Mouse (Mus musculus) 3T3-L1 (cell line): ENCODE measurements around the gene Galt.
A peak's percentile ranks its signal among the peaks of the same experiment; 100 is the strongest.
"Not testable (repeated sequence)": the region's sequence is repeated elsewhere in the genome, so short reads cannot be mapped to it uniquely, and the experiment has no call there.

ENCODE experiments used
- DNase-seq: peaks from one replicate; pipeline ENCODE4 v3.0.0-alpha.2; 2015; ENCODE audit warnings: low read depth, low spot score

The Galt gene

DNA sequence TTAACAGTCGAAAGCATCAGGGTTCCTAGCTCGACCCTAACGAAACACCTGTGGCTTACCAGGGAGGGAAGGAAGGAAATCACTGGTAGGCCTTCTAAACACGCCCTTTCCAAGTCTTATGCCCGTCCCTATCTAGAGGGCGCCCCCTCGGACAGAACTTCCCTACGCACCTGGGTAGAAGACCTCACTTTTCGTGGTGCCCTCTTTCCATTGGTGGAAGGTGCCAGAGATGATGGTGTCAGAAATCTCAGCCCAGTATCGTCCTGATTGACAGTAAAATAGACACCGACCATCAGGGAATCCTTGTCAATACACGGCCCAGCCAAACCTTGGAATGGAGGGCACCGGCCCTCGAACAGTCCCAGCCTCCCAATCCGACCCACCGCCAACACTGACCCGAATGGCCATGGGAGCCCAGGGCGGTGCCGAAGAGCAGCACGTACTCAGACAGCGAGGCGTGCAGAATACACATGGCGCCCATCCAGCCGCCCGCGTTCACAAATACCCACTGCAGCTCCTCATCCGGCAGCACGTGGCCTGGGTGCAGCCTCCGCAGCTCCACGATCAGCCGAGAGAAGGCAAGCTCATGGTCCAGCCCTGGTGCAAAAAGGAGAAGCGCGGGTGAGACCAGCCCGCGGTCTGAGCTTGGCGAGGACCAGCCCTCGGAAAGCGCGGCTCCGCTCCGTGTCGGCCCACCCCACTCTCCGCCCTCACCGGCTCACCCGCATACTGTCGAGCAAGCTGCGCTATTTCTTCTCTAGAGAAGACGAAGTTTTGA lies 14.5 kb upstream of the Galt start:
- peak; percentile 61 for DNase-seq

DNA sequence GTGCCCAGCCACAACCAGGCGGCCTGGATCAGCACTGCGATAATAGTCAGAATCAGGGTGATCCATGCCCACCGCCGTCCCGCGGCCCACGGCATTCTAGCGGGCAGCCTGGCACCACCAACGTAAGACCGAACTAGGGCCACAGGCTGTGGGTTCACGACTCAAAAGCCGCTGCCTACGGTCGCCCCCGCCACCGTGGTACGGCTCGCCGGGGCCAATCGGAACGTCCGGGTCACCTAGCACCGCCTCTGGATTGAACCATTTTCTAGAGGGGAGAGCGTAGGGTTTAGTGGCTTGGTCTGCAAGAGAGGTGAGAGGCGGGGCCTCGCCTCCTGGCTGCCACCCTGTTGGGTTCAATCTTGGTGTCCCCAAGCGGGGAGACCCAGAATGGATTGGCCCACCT lies 13.9 kb upstream of the Galt start:
- peak; percentile 94 for DNase-seq

DNA sequence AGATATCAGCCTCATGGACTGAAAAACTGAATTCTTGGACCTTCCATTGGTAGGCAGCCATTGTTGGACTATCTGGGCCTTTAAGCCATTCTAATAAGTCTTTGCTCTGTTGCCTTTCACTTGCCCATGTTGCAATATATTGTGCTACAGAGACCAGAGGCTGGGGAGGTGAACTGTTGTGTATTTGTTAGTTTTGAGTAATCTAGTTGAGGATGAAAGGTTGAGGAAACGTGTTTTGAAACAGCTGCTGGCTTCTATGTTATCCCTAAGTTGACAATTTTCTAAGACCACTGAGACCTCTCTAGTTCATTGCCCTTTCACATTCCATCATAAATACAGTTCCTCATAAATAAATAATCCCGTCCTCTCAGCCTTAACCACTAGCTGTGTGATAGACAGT lies 10.9 kb upstream of the Galt start:
- no peak for DNase-seq

DNA sequence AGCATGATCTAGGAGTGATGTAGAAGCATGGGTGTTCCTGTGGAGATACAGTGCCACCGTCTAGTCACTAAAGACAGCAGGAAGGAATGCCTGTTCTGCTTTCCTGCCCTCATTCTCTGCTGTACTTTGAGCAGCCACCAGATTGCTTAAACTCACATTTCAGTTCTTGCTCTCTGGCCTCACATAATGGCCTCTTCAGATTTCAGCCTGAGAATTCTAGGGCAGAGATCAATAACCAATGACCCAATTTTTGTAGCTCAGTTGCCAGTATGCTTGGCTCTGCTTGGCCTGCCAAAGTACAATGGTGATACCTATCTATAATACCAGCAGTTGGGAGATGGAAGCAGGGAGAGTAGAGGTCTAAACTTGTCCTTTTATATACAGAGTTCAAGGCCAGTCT lies 10.0 kb upstream of the Galt start:
- no peak for DNase-seq

DNA sequence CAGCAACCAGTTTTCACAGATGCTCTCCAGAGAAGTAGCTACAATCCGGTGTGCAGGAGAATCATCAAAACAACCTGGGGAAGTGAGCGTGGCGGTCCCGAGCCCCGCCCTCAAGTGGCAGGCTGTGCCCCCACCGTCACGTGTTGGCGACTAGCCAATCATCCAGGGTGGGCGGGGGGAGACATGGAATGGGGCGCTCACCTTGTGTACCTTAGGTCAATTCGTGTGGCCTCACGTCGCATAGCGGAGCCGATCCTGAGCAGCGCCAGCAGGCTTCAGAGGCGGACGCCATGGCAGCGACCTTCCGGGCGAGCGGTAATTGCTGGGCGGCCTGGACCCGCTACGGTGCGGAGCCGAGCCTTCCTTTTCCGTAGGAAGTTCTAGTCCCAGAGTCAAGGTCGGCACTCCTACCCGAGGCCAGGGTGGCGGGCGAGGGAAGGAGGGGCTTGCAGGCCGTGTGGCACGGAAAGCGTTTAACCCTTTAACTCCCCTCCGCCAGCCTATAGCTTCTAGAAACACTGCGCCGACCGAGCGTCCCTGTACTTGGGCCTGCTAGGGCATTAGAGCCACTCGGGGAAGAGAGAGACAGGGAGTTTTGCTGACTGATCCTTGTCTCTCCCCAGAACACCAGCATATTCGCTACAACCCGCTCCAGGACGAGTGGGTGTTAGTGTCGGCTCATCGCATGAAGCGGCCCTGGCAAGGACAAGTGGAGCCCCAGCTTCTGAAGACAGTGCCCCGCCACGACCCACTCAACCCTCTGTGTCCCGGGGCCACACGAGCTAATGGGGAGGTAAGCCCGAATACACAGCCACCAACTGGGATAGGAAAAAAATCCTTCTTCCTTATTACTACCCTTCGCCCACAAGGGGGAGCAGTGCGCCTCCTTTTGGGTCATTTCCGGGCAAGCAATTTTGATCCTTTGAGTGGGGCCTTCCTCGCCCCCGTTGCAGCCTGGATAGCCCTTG lies 594 bp downstream of the Galt start, which contains the start of gene Sigmar1:
Gene Sigmar1 (minus strand): TSS at position 820 of the 968 bp plus-strand sequence.
- DNase-seq, result peak; percentile 91

DNA sequence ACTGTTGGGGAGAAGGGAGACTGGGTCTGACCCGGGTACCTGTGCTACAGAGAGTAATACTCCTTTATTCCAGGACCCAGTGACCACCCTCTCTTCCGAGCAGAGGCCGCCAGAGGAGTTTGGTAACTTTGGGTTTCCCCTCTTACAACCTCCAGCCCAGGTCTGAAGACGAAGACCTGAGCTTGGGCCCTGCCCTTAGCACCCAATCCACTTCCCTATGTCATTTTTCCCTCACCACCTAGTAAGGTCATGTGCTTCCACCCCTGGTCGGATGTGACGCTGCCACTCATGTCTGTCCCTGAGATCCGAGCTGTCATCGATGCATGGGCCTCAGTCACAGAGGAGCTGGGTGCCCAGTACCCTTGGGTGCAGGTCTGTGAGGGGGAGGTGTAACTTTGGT lies 1.4 kb downstream of the Galt start:
- DNase-seq, result no peak

DNA sequence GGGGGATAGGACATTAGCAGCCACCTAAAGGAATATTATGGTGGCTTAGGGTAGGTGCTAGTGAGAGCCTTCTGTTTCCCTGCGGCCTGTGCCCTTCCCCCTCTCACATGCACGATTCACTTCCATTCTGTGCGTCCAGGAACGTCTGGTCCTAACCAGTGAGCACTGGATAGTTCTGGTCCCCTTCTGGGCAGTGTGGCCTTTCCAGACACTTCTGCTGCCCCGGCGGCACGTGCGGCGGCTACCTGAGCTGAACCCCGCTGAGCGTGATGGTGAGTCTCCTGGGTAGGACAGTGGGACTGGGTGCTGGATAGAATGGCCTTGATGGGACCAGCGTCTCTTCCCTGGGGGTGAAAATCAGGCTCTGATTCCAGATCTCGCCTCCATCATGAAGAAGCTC lies 2.3 kb downstream of the Galt start:
- DNase-seq, result no peak

DNA sequence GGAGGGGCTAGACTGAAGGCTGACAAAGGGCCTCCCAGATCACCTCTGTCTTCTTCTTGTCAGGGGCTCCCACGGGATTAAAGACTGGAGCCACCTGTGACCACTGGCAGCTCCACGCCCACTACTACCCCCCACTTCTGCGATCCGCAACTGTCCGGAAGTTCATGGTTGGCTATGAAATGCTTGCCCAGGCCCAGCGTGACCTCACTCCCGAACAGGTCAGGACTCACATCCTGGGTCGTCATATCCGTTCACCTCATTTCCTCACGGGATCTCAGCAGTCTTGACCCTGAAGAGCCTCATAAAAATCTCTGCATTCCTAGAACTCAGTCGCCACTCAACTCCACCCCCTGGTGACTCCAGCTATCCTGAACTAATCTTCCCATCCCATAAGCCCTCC lies 3.0 kb downstream of the Galt start:
- no peak for DNase-seq

DNA sequence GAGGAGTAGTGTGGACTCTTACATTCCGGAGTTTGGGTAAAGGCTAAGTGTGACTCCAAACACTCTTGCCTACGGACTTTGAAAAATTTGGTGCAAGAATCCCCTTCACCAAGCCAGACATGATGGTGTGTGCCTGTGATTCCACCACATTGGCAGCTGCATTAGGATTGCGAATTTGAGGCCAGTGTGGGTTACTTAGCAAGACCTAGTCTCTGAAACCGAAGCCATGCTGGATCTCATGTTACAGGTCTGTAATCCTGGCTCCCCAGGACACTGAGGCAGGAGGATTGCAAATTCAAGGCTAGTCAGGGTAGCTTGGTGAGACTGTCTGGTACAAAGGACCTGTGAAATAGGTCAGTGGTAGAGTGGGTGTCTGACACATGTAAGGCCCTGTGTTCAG lies 3.7 kb downstream of the Galt start:
- DNase-seq, result no peak

DNA sequence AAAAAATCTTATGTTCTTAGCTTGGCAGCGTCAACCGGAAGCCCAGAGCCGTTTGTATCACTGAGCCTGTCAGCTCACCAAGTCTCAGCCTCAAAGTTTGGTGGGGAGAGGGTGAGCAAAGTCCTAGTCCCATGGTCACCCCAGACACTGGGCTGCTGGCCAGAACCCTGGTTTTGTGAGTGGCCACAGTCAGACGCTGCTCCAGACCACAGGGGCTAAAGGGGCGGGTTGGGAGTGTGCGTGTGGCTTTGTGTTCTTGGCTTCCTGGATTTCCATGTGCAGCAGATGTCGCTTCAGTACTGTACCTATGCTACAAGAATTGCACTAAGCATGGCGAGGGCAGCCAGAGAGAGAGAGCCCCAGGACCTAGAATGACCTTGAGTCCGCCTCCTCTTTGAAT lies 4.2 kb downstream of the Galt start:
- DNase-seq, result peak; percentile 25

DNA sequence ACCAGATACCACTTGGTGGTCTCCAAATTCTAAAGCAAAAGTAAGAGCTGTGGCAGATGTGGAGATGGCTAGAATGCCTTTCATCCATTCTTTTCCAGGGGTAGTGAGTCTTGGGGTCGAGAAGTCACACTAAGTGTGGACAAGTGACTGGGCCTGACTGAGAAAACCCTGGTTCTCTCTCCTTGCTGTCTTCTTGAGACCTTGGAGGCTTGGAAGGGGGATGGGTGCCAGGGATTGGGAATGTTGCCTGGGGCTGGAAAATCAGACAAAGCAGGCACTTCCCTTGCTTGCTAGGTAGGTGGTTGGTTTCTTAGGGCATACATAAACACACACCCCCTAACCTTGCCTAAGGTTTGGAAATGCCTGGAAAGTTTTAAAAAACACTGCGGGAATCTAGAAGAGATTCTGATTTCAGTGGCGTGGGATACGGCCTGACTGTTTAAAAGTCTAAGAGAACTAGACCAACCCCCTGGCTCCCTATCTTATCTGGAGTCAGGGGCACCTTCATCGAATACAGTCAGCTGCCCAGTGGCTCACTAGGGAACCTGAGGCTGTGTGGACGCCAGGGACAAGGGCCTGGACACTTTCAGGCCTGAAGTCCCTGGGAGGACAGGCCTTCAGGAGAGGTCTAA lies 4.7 kb downstream of the Galt start:
- peak; percentile 15 for DNase-seq

DNA sequence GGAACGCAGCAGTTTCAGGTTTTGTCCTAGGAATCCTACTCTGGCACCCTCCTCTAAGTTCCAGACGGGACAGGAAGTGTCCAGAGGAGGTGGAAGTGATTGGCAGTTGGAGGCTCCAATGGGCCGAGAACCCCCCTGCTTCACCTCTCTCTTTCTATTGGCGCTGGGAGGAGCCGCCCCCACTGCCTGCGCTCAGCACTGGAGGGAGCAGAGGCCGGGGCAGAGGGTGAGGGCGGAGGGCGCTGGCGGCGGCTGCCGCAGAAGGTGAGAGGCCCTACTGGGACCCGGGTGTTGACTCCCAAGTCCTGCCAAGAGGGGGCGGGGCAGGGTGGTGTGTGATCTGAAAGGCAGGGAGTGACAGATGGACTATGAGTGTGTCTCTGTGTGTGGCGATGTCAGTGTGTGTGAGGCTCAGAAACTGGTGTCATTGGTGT lies 5.3 kb downstream of the Galt start:
- peak; percentile 96 for DNase-seq

DNA sequence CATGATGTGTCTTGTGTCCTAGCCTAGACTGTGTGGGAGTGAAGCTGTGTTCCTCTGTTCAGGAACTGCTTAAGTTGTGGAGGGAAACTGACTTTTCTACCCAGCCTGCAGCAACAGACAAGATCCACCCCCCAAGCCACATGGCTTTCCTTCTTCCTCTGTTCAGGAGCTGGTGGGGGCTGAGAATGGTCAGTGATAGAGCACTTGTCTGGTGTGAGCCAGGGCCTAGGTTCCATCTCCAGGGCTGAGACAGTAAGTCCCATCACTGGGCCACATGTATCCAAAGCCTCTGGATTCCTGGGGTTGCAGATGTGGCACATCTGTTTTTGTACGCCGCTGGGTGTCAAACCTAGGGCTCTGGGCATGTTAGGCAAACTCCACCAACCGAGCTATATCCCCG lies 5.9 kb downstream of the Galt start:
- DNase-seq, result no peak

DNA sequence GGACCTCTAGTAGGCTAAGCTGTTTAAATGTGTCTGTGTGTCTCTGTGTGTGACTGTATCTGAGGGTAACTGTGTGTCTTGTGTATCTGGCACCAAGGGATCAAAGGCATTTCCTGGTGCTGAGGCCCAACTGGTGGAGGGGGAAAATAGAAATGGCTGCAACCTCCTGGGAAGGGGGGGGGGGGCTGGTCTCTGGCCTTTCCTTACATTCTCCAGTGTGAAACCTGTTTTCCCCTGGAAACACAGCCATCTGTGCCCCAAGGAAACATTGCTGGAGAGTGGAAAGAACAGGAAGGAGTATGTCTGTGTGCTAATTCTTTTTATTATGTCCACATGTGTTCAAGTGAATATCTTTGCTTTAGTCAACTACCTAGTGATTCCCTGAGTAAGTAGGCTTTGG lies 6.7 kb downstream of the Galt start:
- peak; percentile 54 for DNase-seq

DNA sequence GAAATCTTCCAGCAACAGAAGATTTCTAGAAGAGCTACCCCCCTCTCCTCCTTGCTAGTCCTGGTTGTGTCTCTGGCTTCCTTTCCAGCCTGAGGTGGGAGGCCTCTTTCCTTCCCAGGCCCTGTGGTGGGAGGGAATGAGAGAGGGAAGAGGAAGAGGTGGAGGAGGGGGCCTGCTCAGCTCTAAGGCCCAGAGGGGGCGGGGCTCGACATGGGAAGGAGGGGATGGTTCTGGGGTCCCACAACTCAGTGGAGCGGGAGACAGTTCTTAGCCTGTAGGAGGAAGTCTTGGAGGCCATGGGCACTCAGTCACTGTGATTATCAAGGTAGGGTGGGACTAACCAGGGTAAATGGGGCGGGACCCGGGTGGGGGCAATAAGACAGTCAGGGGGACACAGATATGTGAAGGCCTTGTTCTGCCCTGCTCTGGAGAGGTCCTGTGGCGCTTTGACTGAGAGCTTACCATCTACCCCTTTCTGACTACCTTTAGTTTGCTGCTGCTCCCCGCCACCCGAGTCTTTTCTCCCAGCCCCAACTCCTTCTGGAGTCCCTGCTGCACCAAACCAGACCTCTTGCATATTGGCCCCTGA lies 7.2 kb downstream of the Galt start:
- peak; percentile 66 for DNase-seq

DNA sequence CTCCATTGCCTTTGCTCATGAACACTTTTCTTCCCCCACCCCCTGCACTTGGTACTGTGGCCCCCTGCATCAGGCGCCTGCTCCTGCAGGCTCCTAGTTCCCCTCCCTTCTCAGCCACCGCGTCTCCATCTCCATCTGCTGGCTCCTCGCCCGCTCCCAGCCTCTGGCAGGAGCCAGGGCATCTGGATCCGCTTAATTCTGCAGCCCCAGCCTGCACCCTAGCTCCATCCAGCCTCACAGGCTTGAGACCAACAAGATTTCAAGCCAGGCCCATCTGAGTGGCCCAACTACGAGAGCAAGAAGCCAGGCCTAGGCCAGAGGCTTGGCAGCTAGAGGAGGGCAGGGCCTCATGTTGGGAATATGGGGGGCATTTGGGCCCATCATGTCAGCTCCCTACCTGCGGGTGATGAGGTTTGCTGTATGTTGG lies 7.7 kb downstream of the Galt start:
- peak; percentile 90 for DNase-seq

DNA sequence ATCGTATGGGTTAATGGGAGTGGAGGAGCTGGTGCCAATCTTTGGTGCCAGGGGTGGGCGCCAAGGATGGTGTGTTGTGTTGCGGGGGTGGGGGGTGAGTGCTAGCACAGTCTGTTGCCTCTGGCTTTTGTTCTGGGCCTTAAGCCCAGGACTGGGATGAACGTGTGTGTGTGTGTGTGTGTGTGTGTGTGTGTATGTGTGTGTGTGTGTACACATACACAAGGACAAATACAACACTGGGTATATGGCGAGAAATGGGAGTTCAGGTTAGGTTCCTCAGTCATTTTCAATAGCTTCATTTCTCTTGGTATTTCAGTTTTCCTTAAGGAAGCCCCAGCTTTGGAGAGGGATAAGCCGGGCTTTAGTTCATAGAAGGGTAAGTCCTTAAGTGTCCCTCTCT lies 8.1 kb downstream of the Galt start:
- DNase-seq, result not testable (repeated sequence)

DNA sequence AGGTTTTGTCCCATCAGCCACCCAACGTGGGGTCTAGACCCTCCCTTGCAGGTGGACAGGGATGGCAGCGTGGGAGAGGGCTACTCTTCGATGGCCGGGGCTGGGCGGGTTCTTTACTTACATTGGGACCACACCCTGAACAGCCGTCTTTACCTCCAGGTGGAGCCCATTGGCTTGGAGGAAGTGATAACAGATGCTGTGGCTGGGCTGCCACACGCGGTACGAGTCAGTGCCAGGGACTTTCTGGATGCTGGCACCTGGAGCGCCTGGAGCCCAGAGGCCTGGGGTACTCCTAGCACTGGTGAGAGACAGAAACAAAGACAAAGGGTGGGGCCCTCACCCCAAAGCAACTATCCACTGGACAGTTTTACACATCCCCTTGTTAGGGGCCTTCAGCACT lies 12.3 kb downstream of the Galt start:
- DNase-seq, result not testable (repeated sequence)

DNA sequence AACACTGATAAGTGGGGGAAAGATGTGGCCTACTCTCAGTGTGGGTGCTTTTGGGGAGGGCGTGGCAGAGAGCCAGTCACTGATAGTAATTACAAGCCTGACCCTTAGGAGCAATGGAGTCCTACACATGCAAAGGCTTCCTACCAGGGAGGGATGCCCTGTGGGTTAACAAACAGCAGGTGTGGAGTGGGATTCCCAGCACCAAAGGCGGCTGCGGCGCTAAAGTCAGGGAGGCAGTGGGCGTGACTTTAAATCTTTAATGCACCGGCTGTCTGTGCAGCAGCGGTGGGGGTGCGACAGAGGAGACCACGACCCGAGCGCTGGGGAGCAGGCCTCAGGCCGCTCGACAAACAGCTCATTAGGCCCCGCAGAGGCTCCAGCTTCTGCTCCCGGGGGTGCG lies 17.9 kb downstream of the Galt start:
- DNase-seq, result not testable (repeated sequence)

DNA sequence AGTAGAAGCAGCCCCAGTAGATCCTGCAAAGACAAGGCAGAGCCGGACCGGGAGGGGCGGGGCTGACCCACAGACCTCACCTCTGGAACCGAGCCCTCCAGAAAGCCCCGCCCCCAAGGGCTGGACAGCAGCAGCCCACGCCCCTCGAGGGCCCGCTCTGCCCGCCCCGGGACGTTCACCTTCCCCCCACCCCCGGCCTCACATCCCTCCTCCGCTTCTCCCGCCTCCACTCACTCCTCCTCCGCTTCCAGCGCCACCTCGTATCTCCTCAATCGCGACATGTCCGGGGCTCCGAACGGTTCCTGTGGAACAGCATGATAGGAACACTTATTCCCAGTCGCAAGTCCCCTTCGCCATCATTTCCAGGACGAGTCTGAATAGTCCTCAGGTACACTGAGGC lies 18.5 kb downstream of the Galt start:
- not testable (repeated sequence) for DNase-seq

DNA sequence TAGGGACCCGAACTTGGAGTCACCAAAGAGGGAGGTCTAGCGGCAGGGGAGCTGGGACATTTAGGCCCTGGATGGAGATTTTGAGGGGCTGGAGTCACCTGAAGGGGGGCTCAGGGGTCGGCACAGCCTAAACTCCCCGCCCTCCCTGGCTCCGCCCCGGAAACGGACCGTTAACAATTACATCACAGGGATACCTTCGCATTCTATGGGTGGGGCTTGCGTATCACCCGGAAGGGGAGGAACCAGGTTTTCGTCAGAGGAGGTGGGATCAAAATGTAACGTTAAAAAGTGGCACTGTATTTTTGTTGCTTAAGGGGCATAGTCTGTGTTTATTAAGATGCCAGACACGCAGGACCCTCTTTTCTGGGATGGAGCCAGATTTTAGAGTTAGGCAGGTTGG lies 19.0 kb downstream of the Galt start, which contains the start of gene Ccl27a:
Gene Ccl27a (minus strand): TSS at position 246 of the 400 bp plus-strand sequence.
- peak; percentile 47 for DNase-seq

DNA sequence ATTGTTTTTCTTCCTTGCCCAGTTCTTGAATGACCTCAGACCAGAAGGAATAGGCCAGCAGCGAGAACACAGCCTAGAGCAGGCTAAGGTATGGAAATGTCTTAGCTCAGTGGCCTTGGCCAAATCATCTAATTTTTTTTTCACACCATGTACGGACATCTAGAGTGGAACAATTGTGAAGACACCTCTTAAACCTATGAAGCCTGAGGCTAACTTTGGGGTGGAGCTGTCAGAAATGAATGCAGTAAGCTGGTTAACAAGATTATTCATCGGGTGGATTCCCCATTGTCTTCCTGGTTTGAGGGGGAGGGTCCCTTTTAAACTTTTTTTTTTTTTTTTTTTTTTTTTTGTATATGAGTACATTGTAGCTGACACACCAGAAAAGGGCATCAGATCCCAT lies 19.5 kb downstream of the Galt start:
- not testable (repeated sequence) for DNase-seq
